Mouse (Mus musculus) intestine, postnatal 0 days (tissue): ENCODE results near the gene Grap. TPM values are rescaled to one million over a fixed set of nuclear protein-coding genes. Genes with fewer than 3 reads are reported as not detected.
A peak's percentile ranks its signal among the peaks of the same experiment; 100 is the strongest.

Experiments
- ATAC-seq: fragments of 200-750 bp; cut with Nextera tagmentation; 2 replicates; pipeline ENCODE4 v1.8.0; 2017; ENCODE audit warnings: mild to moderate bottlenecking, moderate TSS enrichment, moderate library complexity
- H3K27ac ChIP-seq: fragments of 300-500 bp; sonication (generic); 2 replicates; pipeline ENCODE4 v1.5.1; 2014; ENCODE audit warnings: mild to moderate bottlenecking, low read depth, low read length, moderate library complexity
- H3K27me3 ChIP-seq: fragments of 300-500 bp; sonication (generic); replicated peaks from 2 replicates; pipeline ENCODE4 v1.6.1; 2014; ENCODE audit warnings: low read length, mixed read lengths; ENCODE audit not compliant: control insufficient read depth, insufficient read depth
- H3K36me3 ChIP-seq: fragments of 300-500 bp; sonication (generic); 2 replicates; pipeline ENCODE4 v1.6.1; 2014; ENCODE audit warnings: mild to moderate bottlenecking, moderate library complexity; ENCODE audit not compliant: control insufficient read depth, insufficient read depth
- H3K4me1 ChIP-seq: fragments of 300-500 bp; sonication (generic); replicated peaks from 2 replicates; pipeline ENCODE4 v1.6.1; 2014; ENCODE audit warnings: antibody characterized with exemption, low read length, mixed read lengths; ENCODE audit not compliant: control insufficient read depth, insufficient read depth
- H3K4me2 ChIP-seq: fragments of 300-500 bp; sonication (generic); replicated peaks from 2 replicates; pipeline ENCODE4 v1.6.1; 2014; ENCODE audit warnings: low read depth, mild to moderate bottlenecking, moderate library complexity
- H3K4me3 ChIP-seq: fragments of 300-500 bp; sonication (generic); 2 replicates; pipeline ENCODE4 v1.5.1; 2014; ENCODE audit warnings: low read depth, low read length
- H3K9ac ChIP-seq: fragments of 300-500 bp; sonication (generic); 2 replicates; pipeline ENCODE4 v1.6.1; 2014; ENCODE audit warnings: mild to moderate bottlenecking, low read depth, low read length
- H3K9me3 ChIP-seq: fragments of 300-500 bp; sonication (generic); 2 replicates; pipeline ENCODE4 v1.6.1; 2016; ENCODE audit warnings: mixed run types; ENCODE audit not compliant: control insufficient read depth
- CTCF ChIP-seq: sonication (generic); IDR thresholded peaks from 2 replicates; pipeline ENCODE4 v1.5.1; 2016; ENCODE audit warnings: low read depth, mild to moderate bottlenecking, control low read depth, antibody characterized with exemption, moderate library complexity
- WGBS: fragments of 180-500 bp; shearing (Covaris S2); extraction: QIAGEN DNeasy Blood & Tissue Kit; methylation state at CpG from one replicate; pipeline ENCODE4 v1.1.7; 2014; 5-methylcytosine and 5-hydroxymethylcytosine counted together
- polyA plus RNA-seq: library from polyadenylated mRNA; unstranded; fragments of >200 nt; fragmentation: Nextera tagmentation; extraction: Ambion mirVana; gene quantifications from 2 replicates; pipeline ENCODE4 v1.2.1, GENCODE M21; 2015

Gene Grap
- polyA plus RNA-seq, 1 experiment from 2014 or later = 3.9 TPM

DNA sequence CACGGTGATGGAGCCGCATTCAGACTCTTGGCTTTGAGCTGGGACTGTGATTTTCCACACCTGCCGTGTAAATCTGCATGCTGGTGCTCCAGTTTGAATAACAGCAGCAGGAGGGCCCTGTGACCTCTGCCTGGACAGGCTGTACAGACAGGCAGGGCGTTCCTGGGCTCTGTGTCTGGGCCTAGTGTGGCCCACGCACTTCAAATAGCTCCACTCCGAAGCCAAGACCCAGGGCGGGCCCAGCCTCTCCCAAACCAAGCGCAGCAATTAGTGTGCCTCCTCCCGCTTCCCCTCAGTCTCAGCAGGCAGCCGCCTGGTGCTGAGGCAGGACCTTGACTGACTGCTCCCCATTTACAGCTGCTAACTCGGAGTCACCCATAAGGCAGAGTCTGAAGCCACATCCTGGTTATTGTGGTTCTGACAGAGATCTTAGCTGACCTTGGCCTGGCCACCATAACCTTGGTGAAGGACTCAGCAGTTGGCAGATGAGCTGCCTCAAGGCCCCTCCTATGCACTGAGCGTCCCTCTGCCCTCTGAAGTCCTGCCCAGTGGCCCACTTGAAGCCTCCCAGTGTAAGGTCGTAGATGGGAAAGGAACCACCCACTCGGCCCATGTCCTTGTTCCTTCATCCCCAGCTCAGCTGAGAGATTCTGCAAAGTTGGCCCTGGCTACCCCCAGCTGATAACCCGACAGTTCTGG is 60.2 kb downstream of the Grap start:
- WGBS = 73% methylated on average over 15 of the region's 15 CpGs

DNA sequence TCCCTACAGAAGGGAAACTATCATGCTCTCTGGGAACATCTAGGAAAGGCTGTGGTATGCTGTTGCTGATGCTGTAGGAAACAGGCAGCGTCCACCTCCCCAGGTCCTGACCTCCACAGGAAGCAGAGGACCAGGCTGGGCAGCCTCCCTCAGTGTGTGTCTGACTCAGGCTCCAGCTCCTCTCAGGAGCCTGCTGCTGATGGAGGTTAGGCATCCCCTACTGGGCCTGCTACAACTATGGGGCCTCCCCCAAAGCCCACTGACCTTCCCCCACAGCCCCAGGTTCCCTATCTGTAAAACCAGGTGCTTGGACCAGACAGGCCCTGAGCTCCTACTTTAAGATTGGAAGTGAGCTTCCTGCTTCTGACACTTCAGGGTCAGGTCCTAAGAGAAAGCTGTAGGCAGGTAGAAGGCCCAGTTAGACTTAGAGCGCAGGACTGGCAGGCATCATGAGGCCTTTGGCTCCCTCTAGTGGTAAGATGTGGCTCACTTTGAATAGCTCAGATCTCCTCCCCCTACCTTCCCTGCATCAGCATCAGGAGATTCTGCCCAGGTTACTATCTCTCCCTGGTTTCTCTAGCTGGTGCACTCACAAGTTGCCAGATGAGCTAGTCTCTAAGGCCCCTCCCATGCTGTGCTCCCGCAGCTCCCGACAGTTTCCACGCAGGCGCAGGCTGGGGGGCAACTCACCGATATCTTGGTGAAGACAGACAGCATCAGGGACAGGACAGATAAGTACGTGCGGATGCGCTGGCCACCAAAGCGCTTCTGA is 61.5 kb downstream of the Grap start:
- H3K4me2 ChIP-seq = no peak overlapping the region
- H3K27me3 ChIP-seq = no peaks in the 10 kb centered on the region
- TF ChIP-seq CTCF = peak; percentile 96
- ATAC-seq = peak; percentile 63; the same call in 1 of the 2 replicates
- 44% methylated on average over 11 of the region's 11 CpGs for WGBS
- H3K9me3 ChIP-seq = no peaks in the 10 kb centered on the region
- no peak overlapping the region for H3K9ac ChIP-seq
- H3K4me1 ChIP-seq = no peaks in the 10 kb centered on the region
- H3K36me3 ChIP-seq = no peaks in the 10 kb centered on the region
- H3K4me3 ChIP-seq = no peak overlapping the region
- H3K27ac ChIP-seq = no peak overlapping the region

More for the DNA sequence above, 60.2 kb downstream of the Grap start:
- no peak overlapping the region for H3K27ac ChIP-seq
- no peaks in the 10 kb centered on the region for H3K27me3 ChIP-seq
- no peak for TF ChIP-seq CTCF
- ATAC-seq = no peak
- H3K4me3 ChIP-seq = no peak overlapping the region
- H3K4me1 ChIP-seq = no peaks in the 10 kb centered on the region
- 0 out of 2 replicates have a peak overlapping the region, but pooled peaks have one; percentile 7 for H3K9ac ChIP-seq
- no peaks in the 10 kb centered on the region for H3K9me3 ChIP-seq
- no peaks in the 10 kb centered on the region for H3K36me3 ChIP-seq
- H3K4me2 ChIP-seq = no peak overlapping the region

DNA sequence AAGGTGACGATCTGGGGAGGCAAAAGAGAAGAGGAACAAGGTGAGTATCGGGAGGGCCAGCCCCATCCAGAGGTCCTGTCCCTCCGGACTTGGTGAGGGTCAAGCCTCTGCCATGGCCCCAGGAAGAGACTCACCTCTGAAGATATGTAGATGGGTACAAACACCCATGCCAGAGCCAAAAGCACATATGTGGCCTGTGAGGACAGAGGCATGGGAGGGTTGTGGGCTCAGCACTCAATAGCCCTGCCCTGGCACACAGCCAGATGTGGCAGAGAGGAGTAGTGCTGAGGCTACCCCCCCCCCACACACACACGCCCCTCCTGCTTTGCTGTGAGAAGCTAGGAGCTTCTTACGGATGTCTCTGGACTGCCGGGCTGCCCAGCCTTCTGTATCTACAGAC is 62.1 kb downstream of the Grap start:
- Histone ChIP-seq H3K36me3 (no peaks in the 10 kb centered on the region), H3K4me3 (no peak overlapping the region), H3K4me2 (no peak overlapping the region), H3K9ac (no peak overlapping the region), H3K27me3 (no peaks in the 10 kb centered on the region), H3K9me3 (no peaks in the 10 kb centered on the region), H3K4me1 (no peaks in the 10 kb centered on the region), H3K27ac (no peak overlapping the region)
- no peak for ATAC-seq
- TF ChIP-seq CTCF = no peak
- WGBS = 61% methylated on average over 6 of the region's 6 CpGs

DNA sequence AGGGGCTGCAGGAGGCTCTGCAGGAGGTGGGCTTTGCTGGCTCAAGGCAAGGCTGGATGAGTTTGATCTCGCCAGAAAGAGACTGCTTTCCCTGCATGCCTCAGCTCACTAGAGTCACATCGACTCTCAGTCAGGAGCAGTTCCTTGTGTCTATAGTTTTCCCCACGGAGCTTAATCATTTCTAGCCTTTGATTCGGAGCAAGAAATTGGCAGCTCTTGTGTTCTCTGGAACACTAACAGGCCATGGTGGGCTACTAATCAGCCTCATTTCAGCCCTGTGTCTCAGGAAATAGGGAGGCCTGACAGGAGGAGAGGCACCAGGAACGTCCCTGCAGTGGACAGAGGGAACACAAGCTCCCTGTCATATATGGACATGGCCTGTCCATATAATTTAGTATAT is 64.9 kb downstream of the Grap start:
- Histone ChIP-seq H3K4me2 (no peak overlapping the region), H3K27ac (no peak overlapping the region), H3K4me3 (no peak overlapping the region), H3K9me3 (no peaks in the 10 kb centered on the region), H3K36me3 (no peaks in the 10 kb centered on the region), H3K9ac (no peak overlapping the region), H3K27me3 (no peaks in the 10 kb centered on the region), H3K4me1 (no peaks in the 10 kb centered on the region)
- 65% methylated on average over 5 of the region's 5 CpGs for WGBS
- no peak for TF ChIP-seq CTCF
- ATAC-seq = no peak

DNA sequence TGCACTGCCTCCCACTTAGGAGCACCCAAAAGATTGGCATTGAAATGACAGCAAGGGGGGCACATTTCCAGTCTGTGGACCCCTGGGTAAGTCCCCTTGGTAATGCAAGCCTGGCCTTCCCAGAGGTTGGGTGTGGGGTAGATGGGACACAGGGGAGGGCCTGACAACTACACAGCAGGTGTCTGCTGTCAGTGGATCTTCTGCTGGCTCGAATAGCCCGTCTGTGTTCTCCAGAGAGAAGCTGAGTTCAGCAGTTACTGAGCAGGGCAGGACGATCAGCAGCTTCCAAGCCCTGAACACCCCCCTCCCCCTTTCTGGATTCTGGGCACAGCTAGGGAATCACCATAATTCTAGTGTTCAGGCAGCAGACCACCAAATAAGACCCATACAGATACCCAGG is 66.3 kb downstream of the Grap start:
- Histone ChIP-seq H3K27me3 (no peaks in the 10 kb centered on the region), H3K9me3 (no peaks in the 10 kb centered on the region), H3K4me1 (no peaks in the 10 kb centered on the region), H3K4me2 (no peak overlapping the region), H3K36me3 (no peaks in the 10 kb centered on the region), H3K4me3 (no peak overlapping the region), H3K27ac (no peak overlapping the region), H3K9ac (no peak overlapping the region)
- no peak for ATAC-seq
- no peak for TF ChIP-seq CTCF
- 51% methylated on average over 3 of the region's 3 CpGs for WGBS

DNA sequence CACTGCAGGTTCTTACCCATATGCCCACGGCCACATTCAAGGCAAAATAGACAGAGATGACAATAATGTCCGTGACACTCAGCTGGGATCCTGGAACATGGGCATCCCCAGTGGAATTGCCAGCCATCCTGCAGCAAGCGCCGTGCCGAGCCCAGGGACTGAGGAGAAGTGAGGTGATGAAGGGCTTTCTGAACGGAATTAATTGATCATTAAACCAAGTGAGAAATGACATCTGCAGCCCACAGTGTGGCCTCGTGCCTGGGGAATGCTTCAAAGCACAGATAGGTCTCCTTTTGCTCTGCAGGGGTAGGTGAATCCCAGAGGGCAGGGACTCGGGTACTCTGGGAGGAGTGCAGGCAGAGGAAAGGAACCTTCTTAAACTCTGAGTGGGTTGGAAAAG is 66.8 kb downstream of the Grap start:
- Histone ChIP-seq H3K4me2 (no peak overlapping the region), H3K9ac (no peak overlapping the region), H3K4me1 (no peaks in the 10 kb centered on the region), H3K36me3 (no peaks in the 10 kb centered on the region), H3K4me3 (no peak overlapping the region), H3K27me3 (no peaks in the 10 kb centered on the region), H3K9me3 (no peaks in the 10 kb centered on the region), H3K27ac (no peak overlapping the region)
- ATAC-seq = no peak
- TF ChIP-seq CTCF = no peak
- WGBS = 74% methylated on average over 8 of the region's 8 CpGs
